Mouse (Mus musculus): ENCODE results near the gene Tia1.

GRCm38 (mm10) chr6:86370093-86370713 is 33.8 kb upstream of the Tia1 start:
- TF ChIP-seq CTCF (IDR thresholded peaks at IDR 0.05; ENCODE audit: insufficient read depth, low read length) (no peak), POLR2A (IDR thresholded peaks at IDR 0.05; ENCODE audit: borderline replicate concordance, extremely low read depth, low read depth, low read length) (0 out of 2 replicates have a peak, but pooled peaks have one; percentile 4)
